Mouse (Mus musculus) fat pad, adult 2 months (tissue): ENCODE results near the gene Prss57.

ENCODE experiments used
- DNase-seq: peaks from one replicate; pipeline ENCODE4 v3.0.0-alpha.2; 2011; ENCODE audit warnings: low read depth, low spot score; ENCODE audit errors: extremely low read depth

Gene Prss57

DNA sequence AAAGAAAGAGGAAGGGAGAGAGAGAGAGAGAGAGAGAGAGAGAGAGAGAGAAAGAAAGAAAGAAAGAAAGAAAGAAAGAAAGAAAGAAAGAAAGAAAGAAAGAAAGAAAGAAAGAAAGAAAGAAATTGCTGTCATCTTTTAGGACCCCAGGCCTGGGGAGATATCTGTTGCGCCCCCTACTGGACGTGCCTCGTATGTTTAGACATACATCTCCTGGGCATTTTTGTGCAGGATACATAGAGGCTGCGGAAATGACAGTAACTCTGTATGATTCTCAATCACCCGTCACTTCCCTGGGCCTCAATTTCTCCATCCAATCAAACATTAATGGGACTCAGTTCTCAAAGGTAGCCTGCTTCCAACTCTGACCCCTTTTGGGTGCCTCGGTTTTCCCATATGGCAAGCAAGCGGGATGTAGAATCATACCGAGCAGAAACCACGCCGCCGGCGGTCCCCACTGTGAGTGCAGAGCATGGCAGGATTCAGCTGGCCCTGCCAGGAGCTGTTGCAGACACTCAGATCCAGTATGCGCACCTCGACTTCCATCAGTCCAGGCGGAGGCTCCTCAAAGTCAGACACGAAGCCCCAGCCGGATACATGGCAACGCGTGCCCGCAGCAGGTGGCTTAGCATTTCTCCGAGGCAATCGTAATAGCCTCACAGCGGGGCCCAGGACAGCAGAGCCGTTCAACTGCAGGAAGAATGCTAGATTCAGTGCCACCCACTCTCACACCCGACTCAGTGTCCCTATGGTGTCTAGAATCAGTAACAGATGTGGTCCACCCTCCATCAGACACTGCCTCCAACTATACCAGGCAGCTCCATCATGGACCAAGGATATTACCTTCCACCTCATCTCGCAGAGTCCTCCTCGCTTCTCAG is 6.6 kb downstream of the Prss57 start:
- DNase-seq, result no peak

DNA sequence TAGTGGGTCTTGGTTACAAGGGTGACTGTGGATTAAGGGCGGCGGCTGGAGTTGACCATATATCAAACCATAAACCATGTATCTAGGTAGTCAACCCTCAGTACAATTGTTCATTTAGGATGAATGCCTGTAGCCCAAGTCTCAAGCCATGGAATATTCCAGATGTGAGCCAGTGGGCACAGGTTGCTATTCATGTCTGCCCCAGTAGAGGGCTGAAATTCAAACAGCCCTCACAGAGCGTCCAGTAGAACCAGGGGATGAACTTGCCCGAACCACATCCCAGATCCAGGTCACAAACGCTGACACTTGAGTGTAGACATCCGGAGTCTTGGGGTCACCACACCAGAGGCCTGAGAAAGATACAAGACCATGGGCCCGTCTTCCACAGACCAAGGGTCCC is 7.7 kb downstream of the Prss57 start:
- DNase-seq, result no peak

- DNase-seq, result no peak
Observed at GRCm38 (mm10) chr10:79781956-79782355, 8.8 kb downstream of the Prss57 start.

DNA sequence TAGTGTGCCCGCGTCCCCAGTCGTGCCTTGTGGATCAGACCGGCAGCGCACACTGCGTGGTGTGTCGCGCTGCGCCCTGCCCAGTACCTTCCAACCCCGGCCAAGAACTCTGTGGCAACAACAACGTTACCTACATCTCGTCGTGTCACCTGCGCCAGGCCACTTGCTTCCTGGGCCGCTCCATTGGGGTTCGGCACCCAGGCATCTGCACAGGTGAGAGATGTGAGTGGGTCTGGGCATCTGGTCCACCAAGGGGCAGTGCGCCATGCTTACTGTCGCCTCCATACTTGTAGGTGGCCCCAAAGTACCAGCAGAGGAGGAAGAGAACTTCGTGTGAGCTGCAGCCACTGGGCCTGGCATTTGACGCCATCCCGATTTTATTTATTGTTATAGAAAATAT is 9.6 kb downstream of the Prss57 start:
- DNase-seq, result no peak

GRCm38 (mm10) chr10:79780664-79781015 is 10.1 kb downstream of the Prss57 start:
- no peak for DNase-seq

GRCm38 (mm10) chr10:79779784-79780663 is 10.7 kb downstream of the Prss57 start:
- DNase-seq, result peak; percentile 93

- no peak for DNase-seq
Observed at GRCm38 (mm10) chr10:79779193-79779592, 11.6 kb downstream of the Prss57 start.

GRCm38 (mm10) chr10:79778006-79778405 is 12.8 kb downstream of the Prss57 start:
- no peak for DNase-seq

DNA sequence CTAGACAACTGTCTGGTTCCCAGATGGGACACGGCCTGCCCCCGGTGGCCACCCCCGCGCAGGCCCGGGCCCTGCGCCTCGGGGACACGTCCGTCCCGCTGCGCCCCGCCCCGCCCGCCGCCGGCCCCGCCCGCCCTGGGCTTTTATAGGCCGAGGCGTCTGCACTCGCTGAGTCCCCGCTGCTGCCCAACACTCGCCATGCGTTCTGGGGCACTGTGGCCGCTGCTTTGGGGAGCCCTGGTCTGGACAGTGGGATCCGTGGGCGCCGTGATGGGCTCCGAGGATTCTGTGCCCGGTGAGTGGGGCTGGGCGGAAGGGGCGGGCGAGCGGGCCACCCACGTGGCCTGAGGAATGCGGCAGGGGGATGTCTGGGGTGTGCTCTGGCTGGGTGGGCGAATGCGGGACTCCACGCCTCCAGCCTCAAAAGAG is 13.6 kb downstream of the Prss57 start, which contains the start of gene Fstl3:
Fstl3 (plus strand) TSS at position 170 of the 429 bp plus-strand sequence.
- no peak for DNase-seq

DNA sequence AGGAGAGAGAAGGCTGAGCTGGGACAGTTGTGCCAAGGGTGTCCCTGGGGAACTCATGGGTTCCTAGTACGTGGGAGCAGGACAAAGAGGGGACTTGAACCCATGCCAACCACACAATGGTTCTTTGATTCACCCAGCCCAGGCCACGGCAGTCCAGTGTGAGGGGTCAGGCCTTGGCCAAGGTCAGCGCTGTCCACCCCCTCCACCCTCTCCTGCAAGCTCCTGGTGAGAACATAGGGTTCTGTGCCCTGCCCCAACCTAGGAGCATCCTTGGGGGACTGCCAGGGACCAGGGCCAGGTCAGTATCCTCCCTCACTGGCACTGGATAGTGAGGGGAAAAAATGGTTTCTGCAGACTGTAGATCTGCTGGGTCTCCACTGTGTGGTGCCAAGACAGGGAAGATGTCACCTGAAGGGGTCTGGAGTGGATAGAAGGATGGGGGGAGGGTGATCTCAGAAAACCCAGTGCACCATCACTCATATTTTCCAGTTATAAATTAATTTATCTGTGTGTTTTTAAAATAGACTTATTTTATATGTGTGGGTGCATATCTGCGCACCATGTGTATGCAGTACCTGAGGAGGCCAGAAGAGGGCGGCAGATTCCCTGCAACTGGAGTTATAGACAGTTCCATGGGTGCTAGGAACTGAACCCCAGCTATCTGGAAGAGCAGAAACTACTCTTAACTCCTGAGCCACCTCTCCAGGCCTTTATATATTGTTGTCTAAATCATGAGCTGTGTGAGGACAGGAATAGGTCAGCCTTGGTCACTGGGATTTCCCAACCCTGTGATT is 16.1 kb downstream of the Prss57 start:
- no peak for DNase-seq

GRCm38 (mm10) chr10:79773208-79773607 is 17.6 kb downstream of the Prss57 start:
- DNase-seq, result no peak

- DNase-seq, result no peak
Observed at GRCm38 (mm10) chr10:79772320-79772719, 18.4 kb downstream of the Prss57 start.

DNA sequence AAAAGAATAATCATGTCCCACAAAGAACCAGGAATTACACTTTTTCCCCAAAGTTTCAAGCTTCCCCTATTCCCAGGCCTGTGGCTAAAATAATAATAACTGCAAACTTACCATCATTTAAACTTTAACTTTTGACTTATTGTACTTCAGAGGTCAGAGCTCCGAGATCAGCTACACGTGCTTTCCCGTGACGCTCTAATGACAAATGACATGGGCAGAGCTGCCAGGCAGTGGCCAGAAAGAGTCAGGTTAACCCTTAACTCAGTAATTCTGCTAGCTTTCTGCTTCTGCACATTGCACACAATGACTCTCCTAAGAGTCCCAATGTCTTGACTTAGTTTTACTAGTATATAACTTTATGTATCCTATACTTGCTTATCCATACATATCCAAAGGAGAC is 21.4 kb downstream of the Prss57 start:
- DNase-seq, result no peak

- DNase-seq, result no peak
Observed at GRCm38 (mm10) chr10:79768400-79768799, 22.4 kb downstream of the Prss57 start.

GRCm38 (mm10) chr10:79767372-79768244 is 23.2 kb downstream of the Prss57 start:
- DNase-seq, result peak; percentile 37

DNA sequence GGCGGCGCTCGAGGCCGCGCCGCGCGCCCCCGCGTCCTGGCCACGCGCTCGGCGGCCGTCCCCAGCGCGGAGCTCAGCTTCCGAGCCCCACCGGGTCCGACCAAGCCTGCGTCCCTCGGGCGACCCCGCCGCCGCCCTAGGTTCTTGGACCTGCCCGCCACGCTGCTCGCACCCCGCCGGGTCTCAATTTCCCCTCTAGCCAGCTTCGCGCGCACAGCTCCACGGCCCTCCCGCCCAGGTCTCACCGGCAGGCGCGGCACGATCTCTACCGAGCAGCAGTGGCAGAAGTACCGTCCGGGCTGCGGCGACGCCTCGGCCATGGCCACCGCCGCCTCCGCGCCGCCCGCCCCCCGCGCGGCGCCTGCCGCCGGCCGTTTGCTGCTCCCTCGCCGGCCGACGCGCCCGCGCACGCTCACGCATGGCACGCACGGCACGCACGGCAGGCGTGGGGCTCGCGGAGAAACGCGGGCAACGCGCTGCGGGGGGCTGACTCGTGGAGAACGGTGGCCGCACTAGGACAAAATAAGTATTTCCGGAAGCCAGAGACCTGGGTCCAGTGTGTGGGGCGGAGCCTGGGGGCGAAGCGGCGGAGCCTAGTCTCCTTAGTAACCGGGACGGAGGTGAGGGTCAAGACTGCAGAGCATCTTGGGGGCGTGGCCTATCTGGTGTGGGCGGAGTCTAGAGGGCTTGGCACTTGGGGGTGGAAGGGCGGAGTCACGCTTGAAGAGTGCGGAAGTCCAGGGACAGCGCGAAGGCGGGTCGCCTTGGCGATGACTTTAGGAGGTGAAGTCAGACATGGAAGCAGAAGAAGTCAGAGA is 24.0 kb downstream of the Prss57 start, which contains the start of gene Rnf126:
Rnf126 (minus strand) TSS at position 445 of the 818 bp plus-strand sequence.
- peak; percentile 89 for DNase-seq

DNA sequence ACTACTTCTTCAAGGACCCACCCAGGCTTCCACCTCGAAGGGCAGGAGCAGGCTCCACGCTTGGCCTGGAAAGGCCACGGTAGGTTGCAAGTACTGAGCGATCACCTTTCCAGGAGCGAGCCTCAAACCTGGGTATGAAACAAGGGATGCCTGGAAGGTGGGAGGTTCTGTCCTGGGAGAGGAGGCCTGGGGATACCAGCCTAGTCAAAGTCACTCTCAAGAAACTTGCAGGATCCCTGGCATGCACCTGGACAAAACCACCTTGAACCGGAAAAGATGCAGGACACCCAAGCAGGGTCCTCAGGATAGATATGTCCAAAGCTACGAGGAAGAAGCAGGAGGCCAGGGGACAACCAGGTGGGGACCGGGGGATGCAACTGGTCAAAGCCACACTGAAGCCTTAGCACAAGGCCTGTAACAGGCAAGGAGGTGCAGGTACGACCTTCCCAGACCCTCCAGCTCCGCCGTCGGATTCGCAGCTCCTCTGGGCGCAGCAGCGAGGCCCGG is 24.7 kb downstream of the Prss57 start:
- DNase-seq, result no peak

DNA sequence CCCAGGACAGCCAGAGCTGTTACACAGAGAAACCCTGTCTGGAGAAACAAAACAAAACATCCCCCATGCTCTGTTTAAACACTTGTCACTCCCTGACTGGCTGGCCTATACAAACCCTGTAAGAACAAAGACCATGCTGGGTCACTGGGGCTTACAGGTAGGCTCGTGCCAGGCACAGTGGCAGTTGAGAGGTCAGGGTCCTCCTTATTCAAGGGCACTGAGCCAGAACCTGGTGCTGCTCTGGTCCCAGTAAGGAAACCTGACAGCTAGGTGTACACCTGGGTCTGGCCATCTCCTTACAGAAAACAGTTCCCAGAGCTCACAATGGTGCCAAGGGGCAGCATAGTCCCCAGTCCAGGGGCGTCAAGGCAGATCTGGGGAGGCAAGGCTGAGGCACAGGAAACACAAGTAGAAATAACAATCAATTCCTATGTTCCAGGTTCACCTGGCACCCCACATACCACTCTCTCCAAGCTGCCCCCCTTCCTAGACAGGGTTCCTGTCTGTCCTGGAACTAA is 25.5 kb downstream of the Prss57 start:
- no peak for DNase-seq

DNA sequence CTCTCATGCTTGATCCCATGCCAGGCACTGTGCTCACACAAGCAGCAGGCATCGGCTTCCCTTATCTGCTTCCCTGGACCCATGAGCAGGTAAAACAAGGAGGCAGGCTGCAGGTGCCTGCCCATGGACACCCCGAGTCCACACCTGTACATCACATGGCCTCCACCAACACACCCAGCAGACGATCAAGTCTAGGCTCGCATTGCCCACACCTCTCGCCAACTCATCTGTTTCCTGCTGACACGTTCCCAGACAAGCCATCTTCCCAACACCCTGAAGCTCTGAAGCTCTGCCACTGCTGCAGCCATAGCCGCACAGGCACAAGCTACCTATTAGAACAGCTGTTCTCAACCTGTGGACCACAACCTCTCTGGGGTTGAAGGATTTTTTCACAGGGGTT is 26.5 kb downstream of the Prss57 start:
- peak; percentile 56 for DNase-seq
